Mouse (Mus musculus) megakaryocyte, embryonic 14.5 days (primary cell): ENCODE data around the gene Kif20b. TPM values are rescaled to one million over a fixed set of nuclear protein-coding genes. Genes with fewer than 3 reads are reported as not detected.

Experiments used
- H3K27me3 ChIP-seq: replicated peaks from 2 replicates; pipeline ENCODE3; 2012; ENCODE audit warnings: inconsistent platforms
- H3K36me3 ChIP-seq: replicated peaks from 2 replicates; pipeline ENCODE3; 2012; ENCODE audit warnings: low read length, inconsistent platforms, mixed read lengths
- H3K4me1 ChIP-seq: 2 replicates; pipeline ENCODE4 v1.6.1; 2012; ENCODE audit warnings: inconsistent platforms
- H3K4me3 ChIP-seq: replicated peaks from 2 replicates; pipeline ENCODE3; 2012; ENCODE audit warnings: moderate library complexity, mild to moderate bottlenecking, inconsistent platforms
- H3K9me3 ChIP-seq: 2 replicates; pipeline ENCODE4 v1.6.1; 2012; ENCODE audit warnings: inconsistent platforms
- FLI1 ChIP-seq: IDR thresholded peaks from 2 replicates; pipeline ENCODE4 v1.6.1; 2012; ENCODE audit warnings: low read length, inconsistent platforms, mixed read lengths
- GATA1 ChIP-seq: IDR thresholded peaks from 3 replicates; pipeline ENCODE4 v1.6.1; 2012; ENCODE audit warnings: mixed read lengths, low read length, inconsistent platforms, borderline replicate concordance
- polyA plus RNA-seq: library from polyadenylated mRNA; stranded (reverse); fragments of >175 nt; gene quantifications from 2 replicates; pipeline ENCODE4 v1.2.3, GENCODE M21; 2012; ENCODE audit warnings: low replicate concordance; ENCODE audit not compliant: insufficient read depth

Kif20b gene
- polyA plus RNA-seq, 1 experiment: 0.68 TPM

- H3K4me1 ChIP-seq: peaks cover 15% of the 10 kb centered on the region
- no peaks in the 10 kb centered on the region for H3K36me3 ChIP-seq
- TF ChIP-seq GATA1: no peak
- no peak for TF ChIP-seq FLI1
- no peaks in the 10 kb centered on the region for H3K27me3 ChIP-seq
- peaks cover 6% of the 10 kb centered on the region; the same call in 1 of the 2 replicates for H3K9me3 ChIP-seq
- no peak overlapping the region for H3K4me3 ChIP-seq
Observed at GRCm38 (mm10) chr19:34906772-34907171, 15.4 kb upstream of the Kif20b start.

GRCm38 (mm10) chr19:34912366-34912765 lies 9.8 kb upstream of the Kif20b start:
- TF ChIP-seq FLI1 (no peak), GATA1 (no peak)
- Histone ChIP-seq H3K4me3 (no peak overlapping the region), H3K9me3 (no peaks in the 10 kb centered on the region), H3K27me3 (no peaks in the 10 kb centered on the region), H3K4me1 (no peaks in the 10 kb centered on the region; the same call in 1 of the 2 replicates), H3K36me3 (no peaks in the 10 kb centered on the region)

DNA sequence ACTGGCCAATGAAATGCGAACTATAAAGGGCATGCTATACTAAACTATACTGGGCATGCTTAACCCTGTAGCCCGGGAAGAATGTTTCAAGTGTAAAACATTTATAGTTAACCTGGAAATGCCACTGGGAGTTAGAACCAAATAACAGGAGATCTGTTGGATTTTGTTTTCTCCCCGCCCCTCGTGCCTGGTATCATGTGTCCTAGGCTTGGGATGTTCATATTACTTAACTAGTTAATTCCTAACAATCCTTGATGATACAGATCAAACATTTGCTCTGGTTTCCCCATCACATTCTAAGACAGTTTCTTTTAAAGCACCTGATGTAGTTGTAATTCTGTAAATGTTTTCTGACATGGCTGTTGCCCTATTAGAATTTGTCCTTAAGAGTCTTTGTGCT lies 2.1 kb upstream of the Kif20b start:
- Histone ChIP-seq H3K4me1 (peaks cover 8% of the 10 kb centered on the region; the same call in 1 of the 2 replicates), H3K36me3 (peaks cover 8% of the 10 kb centered on the region), H3K4me3 (no peak overlapping the region), H3K27me3 (no peaks in the 10 kb centered on the region), H3K9me3 (no peaks in the 10 kb centered on the region)
- TF ChIP-seq FLI1 (no peak), GATA1 (no peak)

- no peak overlapping the region for H3K4me3 ChIP-seq
- H3K9me3 ChIP-seq: no peaks in the 10 kb centered on the region
- H3K4me1 ChIP-seq: peaks cover 8% of the 10 kb centered on the region; the same call in 1 of the 2 replicates
- TF ChIP-seq FLI1 (no peak), GATA1 (no peak)
- H3K27me3 ChIP-seq: no peaks in the 10 kb centered on the region
- peaks cover 11% of the 10 kb centered on the region for H3K36me3 ChIP-seq
Observed at GRCm38 (mm10) chr19:34920531-34920930, 1.6 kb upstream of the Kif20b start.

GRCm38 (mm10) chr19:34921253-34921651 lies 909 bp upstream of the Kif20b start:
- no peak for TF ChIP-seq FLI1
- no peak for TF ChIP-seq GATA1
- peak overlapping the region; percentile 100 for H3K4me3 ChIP-seq
- peaks cover 8% of the 10 kb centered on the region; the same call in 1 of the 2 replicates for H3K4me1 ChIP-seq

DNA sequence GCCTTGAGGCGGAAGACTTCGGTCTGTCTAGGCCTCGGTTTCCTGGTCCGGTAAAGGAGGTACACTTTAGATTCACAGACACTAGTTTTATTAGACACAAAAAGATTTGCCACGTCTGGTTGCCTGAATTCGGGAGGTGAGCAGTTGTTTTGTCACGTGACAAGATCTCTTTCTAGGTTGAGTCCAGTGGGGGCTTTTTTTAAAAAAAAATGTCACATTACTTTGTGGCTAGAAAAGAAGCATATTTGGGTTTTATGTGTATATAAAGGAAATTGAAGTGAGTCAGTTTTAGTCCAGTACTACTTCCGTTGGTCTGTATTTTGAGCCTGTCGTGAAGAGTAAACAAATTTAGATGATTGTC lies 422 bp downstream of the Kif20b start:
- H3K4me3 ChIP-seq: peak overlapping the region; percentile 100
- TF ChIP-seq GATA1: no peak
- TF ChIP-seq FLI1: no peak
- no peaks in the 10 kb centered on the region for H3K27me3 ChIP-seq
- peaks cover 8% of the 10 kb centered on the region; the same call in 1 of the 2 replicates for H3K4me1 ChIP-seq
- H3K36me3 ChIP-seq: peaks cover 13% of the 10 kb centered on the region
- no peaks in the 10 kb centered on the region for H3K9me3 ChIP-seq

More at GRCm38 (mm10) chr19:34921253-34921651, 909 bp upstream of the Kif20b start:
- Histone ChIP-seq H3K36me3 (peaks cover 13% of the 10 kb centered on the region), H3K9me3 (no peaks in the 10 kb centered on the region), H3K27me3 (no peaks in the 10 kb centered on the region)

DNA sequence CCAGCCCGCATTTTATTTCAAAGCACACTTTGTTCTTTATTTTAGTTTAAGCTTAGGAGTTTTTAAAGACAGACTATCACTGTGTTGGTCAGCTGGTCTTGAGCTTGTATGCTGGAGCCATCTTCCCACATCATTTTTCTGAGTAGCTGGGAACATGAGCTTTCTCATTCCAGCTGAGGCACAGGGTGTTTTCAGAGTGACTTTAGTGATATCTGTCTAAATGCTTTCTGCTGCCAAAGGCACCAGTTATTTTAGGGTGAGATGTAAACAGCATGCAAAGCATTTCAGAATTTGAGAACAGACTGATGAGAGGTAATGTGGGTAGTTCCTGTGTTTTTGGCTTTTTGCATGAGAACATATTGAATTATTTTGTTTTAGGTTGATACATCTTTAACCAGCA lies 25.0 kb downstream of the Kif20b start:
- TF ChIP-seq FLI1 (no peak), GATA1 (no peak)
- Histone ChIP-seq H3K36me3 (peaks cover 88% of the 10 kb centered on the region), H3K4me3 (no peak overlapping the region), H3K4me1 (no peaks in the 10 kb centered on the region), H3K9me3 (no peaks in the 10 kb centered on the region), H3K27me3 (no peaks in the 10 kb centered on the region)

DNA sequence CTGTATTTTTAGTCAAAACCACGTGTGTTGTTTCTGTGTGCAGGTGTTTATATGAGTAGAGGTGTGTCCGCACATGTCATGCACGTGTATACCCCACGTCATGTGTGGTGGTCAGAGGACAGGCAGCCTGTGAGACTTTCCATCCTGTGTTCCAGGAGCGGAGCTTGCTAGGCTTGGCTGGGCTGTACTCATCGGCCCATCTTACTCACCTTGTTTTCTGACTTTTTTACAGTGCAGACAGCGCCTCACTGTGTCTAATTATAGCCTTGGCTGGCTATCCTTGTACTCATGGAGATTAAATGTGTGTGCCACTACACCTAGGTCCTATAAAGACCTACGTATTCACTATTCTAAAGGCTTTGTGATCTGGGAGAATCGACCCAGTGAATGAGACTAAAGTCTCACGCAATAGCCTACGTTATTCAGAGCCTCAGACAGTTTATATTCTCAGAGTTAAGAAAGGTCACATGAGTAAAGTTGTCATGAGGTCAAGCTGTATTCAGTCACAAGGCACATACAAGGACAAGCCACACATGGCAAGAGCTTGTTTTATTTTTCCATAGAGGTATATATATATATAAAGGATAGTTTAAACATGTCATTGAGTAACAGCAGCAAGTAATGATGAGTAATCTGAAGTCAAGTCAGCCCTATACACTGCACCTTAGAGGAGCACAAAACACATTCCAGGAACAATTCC lies 31.8 kb downstream of the Kif20b start:
- H3K36me3 ChIP-seq: peaks cover 88% of the 10 kb centered on the region

GRCm38 (mm10) chr19:34959369-34959768 lies 37.2 kb downstream of the Kif20b start:
- H3K4me1 ChIP-seq: no peaks in the 10 kb centered on the region
- TF ChIP-seq GATA1: no peak
- H3K27me3 ChIP-seq: no peaks in the 10 kb centered on the region
- H3K9me3 ChIP-seq: no peaks in the 10 kb centered on the region
- H3K4me3 ChIP-seq: no peak overlapping the region
- peaks cover 84% of the 10 kb centered on the region for H3K36me3 ChIP-seq

More for the DNA sequence above, 31.8 kb downstream of the Kif20b start:
- no peak for TF ChIP-seq FLI1
- TF ChIP-seq GATA1: no peak
- Histone ChIP-seq H3K27me3 (no peaks in the 10 kb centered on the region), H3K4me1 (no peaks in the 10 kb centered on the region), H3K9me3 (no peaks in the 10 kb centered on the region), H3K4me3 (no peak overlapping the region)

DNA sequence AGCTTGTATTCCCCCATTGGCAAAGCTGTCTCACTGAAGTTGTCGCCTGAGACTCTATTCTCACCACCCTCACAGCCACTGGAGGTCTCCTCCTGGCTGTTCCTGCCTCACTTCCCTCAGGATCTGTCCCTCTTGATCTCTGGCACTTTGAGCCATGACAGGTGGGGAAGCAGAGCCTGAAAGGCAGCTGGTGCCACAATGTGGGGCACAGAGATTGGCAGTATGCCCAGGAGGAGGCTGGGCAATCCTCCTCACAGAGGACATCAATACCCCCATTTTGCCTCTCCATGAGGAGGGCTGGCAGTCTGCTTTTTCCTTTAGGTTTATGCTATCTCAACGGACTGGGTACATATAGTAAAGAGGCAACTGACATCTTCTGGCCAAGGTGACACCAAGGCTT lies 62.6 kb downstream of the Kif20b start:
- Histone ChIP-seq H3K4me1 (peaks cover 7% of the 10 kb centered on the region), H3K9me3 (no peaks in the 10 kb centered on the region), H3K36me3 (no peaks in the 10 kb centered on the region), H3K4me3 (no peak overlapping the region), H3K27me3 (peaks cover 2% of the 10 kb centered on the region)
- TF ChIP-seq FLI1: no peak
- no peak for TF ChIP-seq GATA1
